Mouse (Mus musculus) erythroblast, embryonic 14.5 days (primary cell): ENCODE results near the gene Tmbim1.

Experiments
- GATA1 ChIP-seq: IDR thresholded peaks from 2 replicates; pipeline ENCODE4 v1.6.1; 2012; ENCODE audit warnings: low read length, inconsistent platforms, mixed read lengths
- TAL1 ChIP-seq: IDR thresholded peaks from 3 replicates; pipeline ENCODE4 v1.6.1; 2012; ENCODE audit warnings: low read length, inconsistent platforms, mixed read lengths

- TF ChIP-seq GATA1 (no peak), TAL1 (no peak)
Observed at GRCm38 (mm10) chr1:74351185-74351769, 45.9 kb upstream of the Tmbim1 start.
